Mouse (Mus musculus): Measurements from ENCODE around the gene Oxct2b.
"Not testable (repeated sequence)": the region's sequence is repeated elsewhere in the genome, so short reads cannot be mapped to it uniquely, and the experiment has no call there.

The Oxct2b gene

GRCm38 (mm10) chr4:123114651-123115050 lies 1.4 kb upstream of the Oxct2b start:
- DNase-seq (ENCODE audit: low spot score) = not testable (repeated sequence)

- not testable (repeated sequence) for DNase-seq (ENCODE audit: low spot score)
These were observed 574 bp downstream of the Oxct2b start for GRCm38 (mm10) chr4:123116640-123117039.

GRCm38 (mm10) chr4:123121286-123121685 lies 5.2 kb downstream of the Oxct2b start:
- DNase-seq (ENCODE audit: low spot score) = no peak

GRCm38 (mm10) chr4:123126626-123127025 lies 10.6 kb downstream of the Oxct2b start:
- no peak for DNase-seq (ENCODE audit: low spot score)

- no peak for DNase-seq (ENCODE audit: low spot score)
These were observed 11.0 kb downstream of the Oxct2b start for GRCm38 (mm10) chr4:123127051-123127450.

GRCm38 (mm10) chr4:123137551-123137950 lies 21.5 kb downstream of the Oxct2b start:
- DNase-seq (ENCODE audit: low spot score) = no peak

- DNase-seq (ENCODE audit: low spot score) = peak; percentile 66
These were observed 23.6 kb downstream of the Oxct2b start, which contains the start of gene Ppie for GRCm38 (mm10) chr4:123139513-123140154. TSS of gene Ppie (minus strand) at chr4:123139951.

- DNase-seq (ENCODE audit: low spot score) = no peak
These were observed 31.5 kb downstream of the Oxct2b start for GRCm38 (mm10) chr4:123147446-123148150.

GRCm38 (mm10) chr4:123152003-123152402 lies 35.9 kb downstream of the Oxct2b start:
- DNase-seq (ENCODE audit: low spot score) = no peak

- DNase-seq (ENCODE audit: low spot score) = no peak
These were observed 36.9 kb downstream of the Oxct2b start for GRCm38 (mm10) chr4:123152976-123153375.

GRCm38 (mm10) chr4:123155004-123155403 lies 38.9 kb downstream of the Oxct2b start:
- no peak for DNase-seq (ENCODE audit: low spot score)

GRCm38 (mm10) chr4:123155427-123155826 lies 39.4 kb downstream of the Oxct2b start:
- DNase-seq (ENCODE audit: low spot score) = no peak

- DNase-seq (ENCODE audit: low spot score) = no peak
These were observed 39.8 kb downstream of the Oxct2b start for GRCm38 (mm10) chr4:123155840-123156239.

GRCm38 (mm10) chr4:123160571-123160970 lies 44.5 kb downstream of the Oxct2b start:
- no peak for DNase-seq (ENCODE audit: low spot score)

- not testable (repeated sequence) for DNase-seq (ENCODE audit: low spot score)
These were observed 45.2 kb downstream of the Oxct2b start for GRCm38 (mm10) chr4:123161251-123161650.

GRCm38 (mm10) chr4:123162305-123162917 lies 46.3 kb downstream of the Oxct2b start:
- no peak for DNase-seq (ENCODE audit: low spot score)

- DNase-seq (ENCODE audit: low spot score) = no peak
These were observed 48.1 kb downstream of the Oxct2b start for GRCm38 (mm10) chr4:123164157-123164556.
